Mouse (Mus musculus): ENCODE data around the gene Zbed3.

Zbed3 gene

DNA sequence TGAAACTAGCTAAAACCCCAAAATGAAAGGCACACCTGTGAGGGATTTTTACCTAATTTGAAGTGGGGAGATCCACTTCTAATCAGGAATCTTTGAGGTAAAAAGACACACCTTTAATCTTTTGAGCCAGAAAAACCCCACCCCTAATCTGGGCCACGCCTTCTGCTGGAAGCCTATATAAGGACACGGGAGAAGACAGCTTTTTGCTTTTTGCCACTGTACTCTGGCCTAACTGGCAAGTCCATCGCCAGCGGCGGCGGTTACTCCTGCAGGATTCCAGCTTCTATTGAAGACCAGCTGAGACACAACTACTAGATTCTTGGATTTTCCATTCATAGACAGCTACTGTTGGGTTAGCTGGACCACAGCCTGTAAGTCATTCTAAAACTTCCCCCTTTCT is at the start of gene Zbed3:
Zbed3 (plus strand) TSS at position 213 of the 400 bp plus-strand sequence.
- no peak for DNase-seq (ENCODE audit: low spot score)

DNA sequence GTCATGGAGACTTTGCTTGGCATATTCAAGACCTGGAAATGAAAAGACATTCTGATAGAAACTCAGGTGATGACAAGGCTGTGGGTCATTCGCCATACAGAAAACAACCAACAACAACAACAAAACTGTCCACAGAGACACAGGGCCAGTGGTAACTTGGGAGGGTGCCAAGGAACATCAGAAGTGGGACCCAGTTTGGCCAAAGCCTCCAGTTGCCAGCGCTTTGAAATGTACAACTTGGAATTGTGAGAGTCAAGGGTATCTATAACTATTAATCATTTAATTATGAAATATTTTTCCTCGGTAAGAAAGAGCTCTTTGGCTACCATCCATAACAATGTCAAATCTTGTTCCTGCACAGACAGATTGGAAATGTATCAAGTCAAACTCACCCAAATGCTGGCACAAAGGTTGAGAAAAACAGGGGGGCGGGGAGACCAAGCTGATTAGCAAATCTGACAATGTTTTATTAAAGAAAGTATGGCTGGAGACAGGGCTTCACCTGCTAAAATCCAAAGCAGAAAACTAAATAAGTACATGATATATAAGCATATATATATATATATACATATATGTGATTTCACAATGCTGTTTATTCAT is 44.9 kb upstream of the Zbed3 start:
- DNase-seq (ENCODE audit: low spot score) = no peak

DNA sequence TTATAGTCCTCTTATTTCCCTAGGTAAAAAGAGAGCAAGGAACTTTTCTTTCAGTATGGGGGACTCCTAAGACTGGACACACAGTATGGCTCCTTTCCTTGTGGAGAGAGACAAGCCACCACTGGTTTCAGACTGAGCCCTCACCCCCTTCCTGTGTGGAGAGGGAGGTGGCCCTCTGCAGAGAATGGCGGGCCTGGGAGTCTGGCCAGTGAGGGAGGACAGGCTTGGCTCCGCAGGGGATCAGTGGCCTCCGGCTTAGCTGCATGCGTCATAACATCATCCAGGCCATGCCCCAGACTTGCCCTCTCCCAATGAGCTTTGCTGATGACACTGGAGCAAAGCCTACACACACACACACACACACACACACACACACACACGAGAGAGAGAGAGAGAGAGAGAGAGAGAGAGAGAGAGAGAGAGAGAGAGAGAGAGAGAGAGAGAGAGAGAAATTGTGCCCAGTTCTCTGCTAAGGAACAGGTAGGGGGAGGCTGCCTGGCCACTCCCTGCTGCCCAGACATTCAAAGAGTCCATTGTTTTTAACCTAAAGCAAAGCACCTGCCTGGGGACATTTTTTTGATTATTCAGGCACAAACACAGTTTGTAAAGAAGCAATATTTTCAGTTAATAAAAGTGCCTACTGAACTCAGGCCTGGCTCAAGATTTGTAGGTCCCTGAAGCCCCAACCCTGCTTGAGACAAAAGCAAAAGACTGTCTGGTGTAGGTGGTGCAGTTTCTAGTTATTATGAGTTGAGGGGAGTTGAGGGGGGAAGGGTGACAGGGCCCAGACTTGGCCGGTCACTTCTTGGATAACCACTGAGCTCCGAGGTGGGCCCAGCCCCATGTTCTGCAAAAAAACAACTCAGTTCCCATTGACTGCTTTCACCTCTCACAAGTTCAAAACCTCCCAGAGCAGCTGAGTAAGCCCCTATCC is 41.4 kb upstream of the Zbed3 start:
- DNase-seq (ENCODE audit: low spot score) = no peak

DNA sequence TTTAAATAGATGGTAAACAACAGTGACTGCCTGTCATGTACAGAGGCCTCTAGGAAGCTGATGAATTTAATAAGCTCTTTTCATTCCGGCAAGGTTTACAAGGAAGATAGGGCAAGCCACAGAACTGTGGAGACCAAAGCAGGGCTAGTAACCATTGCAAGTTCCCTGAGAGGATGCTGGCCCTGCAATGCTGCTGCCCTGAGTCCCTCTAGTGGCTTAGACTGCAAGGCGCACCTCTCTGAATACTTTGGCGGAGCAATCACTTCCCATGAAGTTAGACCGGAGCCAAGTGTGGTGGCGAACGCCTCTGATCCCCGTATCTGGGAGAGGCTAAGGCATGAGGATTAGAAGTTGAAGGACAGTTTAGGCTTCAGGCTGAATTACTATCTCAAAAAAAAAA is 36.4 kb upstream of the Zbed3 start:
- peak; percentile 51 for DNase-seq (ENCODE audit: low spot score)

DNA sequence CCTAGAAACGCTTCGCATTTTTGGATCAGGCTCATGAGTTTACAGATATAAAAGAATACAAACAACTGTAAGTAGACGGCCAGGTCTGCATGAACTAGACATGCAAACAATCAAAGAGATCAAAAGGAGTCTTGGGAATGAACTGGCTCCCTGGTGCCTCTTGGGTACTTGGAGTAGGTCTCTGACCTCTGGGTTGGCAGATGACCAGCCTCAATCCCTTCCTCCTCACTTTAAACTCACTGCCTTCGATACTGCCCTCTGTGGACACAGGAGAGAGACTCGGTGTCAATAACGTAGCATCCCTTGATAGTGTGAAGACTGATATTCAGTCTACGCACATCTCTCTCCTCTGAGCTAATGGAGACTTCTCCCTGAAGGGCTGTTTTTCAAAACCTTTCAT is 35.4 kb upstream of the Zbed3 start:
- DNase-seq (ENCODE audit: low spot score) = no peak

DNA sequence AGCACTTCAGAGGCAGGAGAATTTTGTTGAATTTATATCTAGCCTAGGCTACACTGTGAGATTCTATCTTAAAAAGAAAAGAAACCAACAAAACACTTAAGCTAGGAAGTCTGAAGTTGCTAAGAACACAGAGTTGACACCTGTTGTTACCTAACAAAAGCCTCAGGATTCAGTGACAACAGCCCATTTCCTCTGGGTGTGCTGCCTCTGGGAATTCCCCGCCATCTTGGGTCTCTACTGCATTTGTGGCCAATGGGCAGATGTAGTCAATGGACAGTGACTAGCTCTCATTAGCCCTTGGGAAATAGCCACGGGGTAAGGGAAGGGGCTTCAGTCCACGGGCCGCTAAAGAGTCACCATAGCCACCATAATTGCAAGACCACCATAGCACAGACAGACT is 31.4 kb upstream of the Zbed3 start:
- no peak for DNase-seq (ENCODE audit: low spot score)

DNA sequence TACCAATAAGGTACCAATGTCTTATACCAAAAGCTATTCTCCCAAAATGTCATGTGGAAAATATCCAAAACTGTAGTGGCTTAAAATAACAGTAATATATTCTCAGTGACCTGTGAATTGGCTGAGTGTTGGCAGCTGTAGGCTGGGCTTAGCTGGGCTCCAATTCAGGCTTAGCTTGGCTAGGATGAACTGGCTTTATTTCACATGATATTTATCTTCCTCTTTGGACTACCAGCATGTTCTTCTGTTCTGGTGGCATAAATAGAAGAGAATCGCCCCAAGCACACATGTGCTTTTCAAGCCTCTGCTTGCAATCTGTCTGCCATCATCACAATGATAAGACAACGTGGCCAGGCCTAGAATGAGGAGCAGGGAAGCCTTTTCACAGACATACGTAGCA is 23.5 kb upstream of the Zbed3 start:
- DNase-seq (ENCODE audit: low spot score) = no peak

DNA sequence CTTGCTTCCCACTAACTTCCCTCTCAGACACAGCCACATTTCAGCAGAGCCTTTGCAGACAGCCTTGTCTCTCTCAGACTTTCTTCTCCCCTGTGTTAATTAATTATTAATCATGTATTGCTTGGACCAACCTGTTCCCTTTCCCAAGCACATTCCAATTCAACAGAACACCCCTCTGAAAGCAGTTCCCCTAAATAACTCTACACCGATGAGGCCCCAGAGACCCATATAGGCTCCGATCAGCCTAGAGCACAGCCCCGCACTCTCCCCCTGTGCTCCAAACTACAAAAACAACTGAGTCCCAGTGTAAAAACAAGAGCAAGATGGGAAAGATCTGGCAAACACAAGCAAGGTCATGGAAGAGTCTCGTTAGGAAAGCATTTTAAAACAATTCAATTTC is 16.8 kb upstream of the Zbed3 start:
- DNase-seq (ENCODE audit: low spot score) = no peak

DNA sequence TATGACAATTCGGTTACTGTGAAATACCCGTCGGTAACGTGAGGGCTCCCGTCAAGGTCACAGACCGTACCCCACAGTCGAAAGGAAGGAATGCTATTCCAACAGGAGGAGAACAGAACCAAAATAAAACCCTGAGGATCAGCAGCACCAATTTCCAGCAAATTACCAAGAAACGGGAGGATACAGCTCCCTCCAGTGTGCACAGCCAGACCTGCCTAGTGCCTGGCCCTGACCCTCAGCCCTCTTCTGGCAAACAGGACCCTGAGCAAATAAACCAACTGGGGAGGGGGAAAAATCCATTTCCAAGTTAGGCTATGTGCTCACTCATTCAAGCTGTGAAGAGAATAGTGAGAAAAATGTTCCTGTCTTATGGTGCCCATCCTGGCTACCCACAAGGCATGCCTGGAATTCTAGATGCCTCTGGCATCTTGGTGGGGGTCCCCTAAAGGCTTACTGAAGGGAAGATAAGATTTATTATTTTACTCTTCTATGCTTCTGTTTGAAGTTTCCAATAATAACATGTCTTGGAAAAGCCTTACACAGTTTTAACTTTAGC is 16.2 kb upstream of the Zbed3 start:
- no peak for DNase-seq (ENCODE audit: low spot score)

DNA sequence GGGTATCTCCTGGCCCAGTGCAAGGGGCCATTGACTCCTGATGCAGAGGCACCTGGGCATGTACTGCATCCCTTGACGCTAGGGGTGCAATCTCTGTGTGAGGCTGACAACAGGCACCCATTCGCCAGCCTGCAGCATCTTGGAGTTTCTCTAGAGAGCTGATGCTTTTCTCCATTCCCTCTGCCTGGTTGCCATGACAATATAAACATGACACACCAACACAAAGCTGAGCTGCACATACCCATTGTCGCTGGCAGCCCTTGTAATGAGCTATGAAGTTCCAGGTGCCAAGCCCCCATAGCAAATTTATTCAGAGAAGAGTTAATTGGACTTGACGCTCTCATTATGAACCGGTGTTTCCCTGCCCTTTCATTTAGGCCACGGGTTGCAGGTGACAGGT is 11.4 kb upstream of the Zbed3 start:
- no peak for DNase-seq (ENCODE audit: low spot score)

DNA sequence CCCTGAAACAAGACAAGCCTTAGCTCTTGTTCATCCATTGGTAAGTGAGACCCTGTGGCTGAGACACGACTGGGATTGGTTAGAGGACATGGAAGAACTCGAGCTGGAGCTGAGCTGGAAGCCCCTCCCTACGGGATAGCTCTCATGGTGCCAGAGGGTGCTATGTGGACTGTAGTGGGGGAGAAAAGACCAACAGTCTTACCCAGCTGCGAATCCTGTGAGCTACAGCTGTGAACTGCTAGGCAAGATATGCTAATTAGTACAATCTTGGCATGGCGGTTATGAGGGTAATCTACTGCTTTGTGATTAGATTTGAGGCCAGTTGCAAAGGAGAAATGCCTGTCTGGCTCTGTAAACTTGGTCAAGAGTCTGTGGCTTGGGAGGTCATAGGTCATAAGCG is 4.3 kb upstream of the Zbed3 start:
- no peak for DNase-seq (ENCODE audit: low spot score)

DNA sequence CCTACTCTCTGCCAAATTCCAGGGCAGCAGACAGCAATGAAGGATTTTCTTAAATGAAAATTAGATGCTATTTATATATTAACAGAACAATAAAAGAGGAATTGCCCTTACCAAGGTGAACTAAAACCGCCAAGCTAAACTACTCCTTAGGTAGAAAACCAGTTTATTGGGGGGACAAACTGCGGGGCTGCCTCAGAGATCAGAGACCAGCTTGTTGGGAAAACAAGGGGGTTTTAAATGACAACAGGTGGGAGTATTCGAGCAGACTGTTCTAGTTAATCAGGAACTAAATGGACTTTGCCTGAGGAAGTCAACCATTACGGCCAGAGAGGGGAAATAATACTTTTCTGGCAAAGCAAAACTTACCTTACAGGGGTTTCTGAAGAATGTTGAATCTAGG is 3.0 kb upstream of the Zbed3 start:
- DNase-seq (ENCODE audit: low spot score) = no peak

DNA sequence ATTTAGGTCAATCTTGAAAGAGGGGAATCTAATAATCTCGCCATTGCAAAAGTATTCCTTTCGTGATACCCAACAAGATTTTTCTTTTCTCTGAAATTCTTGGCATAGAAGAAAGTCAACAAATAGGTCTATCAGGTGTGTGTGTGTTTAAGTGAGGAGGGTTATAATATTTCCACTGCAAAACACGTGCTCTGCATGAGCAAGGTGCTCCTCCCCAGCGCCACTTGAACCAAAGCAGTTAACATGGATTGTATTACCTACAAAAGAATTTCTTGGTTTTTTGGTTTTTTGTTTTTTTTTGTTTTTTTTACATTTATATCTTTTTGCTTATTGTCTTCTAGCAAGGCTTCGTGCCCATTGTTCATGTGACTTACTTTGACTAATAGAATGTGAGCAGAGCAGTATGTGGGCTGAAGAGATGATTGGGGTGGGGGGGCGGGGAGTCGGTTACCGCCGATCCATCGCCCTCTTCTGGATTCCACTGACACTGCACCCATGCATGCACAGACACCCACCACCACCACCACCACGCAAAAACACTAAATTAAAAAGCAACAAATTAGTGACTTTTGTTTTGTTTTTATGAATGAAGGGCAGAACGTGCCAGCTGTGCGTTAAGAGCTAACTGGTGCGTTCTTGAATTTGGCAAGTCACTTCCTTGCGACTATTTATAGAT is 676 bp downstream of the Zbed3 start:
- DNase-seq (ENCODE audit: low spot score) = no peak

DNA sequence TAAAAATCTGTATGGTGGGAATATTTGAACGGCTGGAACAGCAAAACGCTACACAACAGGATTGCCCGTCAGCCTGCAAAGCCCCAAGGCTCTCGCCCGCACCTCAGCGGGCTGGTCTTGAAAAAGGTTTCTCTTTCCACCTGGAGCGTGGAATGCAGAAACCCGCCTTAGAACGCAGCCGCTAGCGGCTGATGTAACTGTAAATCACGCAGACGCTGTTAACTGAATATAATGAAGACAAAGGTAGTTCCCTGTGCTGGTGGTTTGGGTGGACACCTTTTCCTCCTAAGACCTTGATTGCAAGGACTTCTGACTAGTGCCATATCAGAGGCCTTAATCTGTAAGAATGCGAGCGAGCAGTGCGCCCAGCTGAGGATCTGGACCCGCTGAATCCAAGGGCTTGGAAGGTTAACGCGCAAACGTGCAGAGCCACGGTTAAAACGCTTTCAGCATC is 1.2 kb downstream of the Zbed3 start:
- no peak for DNase-seq (ENCODE audit: low spot score)

DNA sequence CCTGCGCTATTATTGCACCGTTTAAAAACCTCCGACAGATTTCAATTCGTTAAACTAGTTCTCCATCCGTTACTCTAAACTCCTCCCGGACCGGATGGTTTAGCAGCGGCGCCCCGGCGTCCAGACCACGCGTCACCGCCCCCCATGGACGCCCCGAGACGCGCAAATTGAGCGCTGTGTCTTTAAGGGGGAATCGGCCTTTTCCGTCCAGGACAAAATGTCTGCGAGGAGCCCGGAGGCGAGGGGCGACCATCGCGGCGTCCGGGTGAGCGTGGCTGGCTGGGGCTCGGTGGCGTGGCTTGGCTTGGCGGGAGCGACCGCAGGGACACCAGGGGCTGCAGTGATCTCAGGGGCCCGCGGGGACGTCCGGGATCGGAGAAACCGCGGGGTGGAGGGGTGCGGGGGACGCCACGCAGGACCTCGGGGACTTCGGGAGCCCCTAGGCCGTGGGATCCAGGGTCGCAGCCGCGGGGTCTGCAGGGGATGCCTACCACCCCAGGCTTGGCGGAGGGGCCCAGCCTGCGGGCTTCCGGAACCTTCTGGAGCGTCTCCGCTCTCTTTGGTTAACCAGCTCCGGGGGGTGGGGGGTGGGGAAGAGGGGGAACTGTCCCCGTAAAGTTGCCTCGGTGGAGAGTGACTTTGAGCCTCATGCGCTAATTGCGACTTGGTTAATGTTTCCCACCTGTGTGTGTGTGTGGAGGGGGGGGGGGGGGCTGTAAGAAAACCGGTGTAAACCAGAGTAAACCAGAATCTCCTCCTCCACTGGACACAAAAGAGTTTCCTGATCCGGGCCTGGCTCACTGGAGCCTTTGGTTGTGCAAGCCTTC is 1.9 kb downstream of the Zbed3 start:
- DNase-seq (ENCODE audit: low spot score) = no peak

DNA sequence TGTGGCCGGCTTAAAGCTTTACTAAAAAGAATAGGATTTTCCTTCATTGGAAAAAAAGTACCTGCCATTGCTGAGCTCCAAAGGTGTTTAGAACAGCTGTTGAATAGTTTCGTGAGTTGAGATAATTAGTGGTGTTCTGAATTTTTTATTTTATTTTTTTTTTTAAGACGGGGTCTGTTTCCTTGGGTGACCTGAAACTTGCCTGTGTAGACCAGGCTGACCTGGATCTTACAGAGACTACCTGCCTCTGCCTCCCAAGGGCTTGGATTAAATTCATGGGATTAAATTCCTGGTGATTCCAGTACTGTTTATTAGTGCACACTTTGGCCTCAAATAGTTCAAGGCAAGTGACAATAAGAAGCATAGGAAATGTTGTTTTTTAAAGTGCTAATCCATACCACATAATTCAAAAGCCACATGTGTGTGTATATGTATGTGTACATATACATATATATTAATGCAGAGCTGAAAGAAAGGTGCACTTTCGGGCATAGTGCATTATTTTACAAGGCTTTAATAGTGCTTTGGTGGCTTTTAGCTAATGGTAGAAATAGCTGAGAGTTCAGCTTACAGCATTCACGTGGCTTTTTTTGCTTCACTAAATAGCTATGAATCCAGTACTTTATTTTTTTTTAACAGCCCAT is 2.6 kb downstream of the Zbed3 start:
- DNase-seq (ENCODE audit: low spot score) = no peak

DNA sequence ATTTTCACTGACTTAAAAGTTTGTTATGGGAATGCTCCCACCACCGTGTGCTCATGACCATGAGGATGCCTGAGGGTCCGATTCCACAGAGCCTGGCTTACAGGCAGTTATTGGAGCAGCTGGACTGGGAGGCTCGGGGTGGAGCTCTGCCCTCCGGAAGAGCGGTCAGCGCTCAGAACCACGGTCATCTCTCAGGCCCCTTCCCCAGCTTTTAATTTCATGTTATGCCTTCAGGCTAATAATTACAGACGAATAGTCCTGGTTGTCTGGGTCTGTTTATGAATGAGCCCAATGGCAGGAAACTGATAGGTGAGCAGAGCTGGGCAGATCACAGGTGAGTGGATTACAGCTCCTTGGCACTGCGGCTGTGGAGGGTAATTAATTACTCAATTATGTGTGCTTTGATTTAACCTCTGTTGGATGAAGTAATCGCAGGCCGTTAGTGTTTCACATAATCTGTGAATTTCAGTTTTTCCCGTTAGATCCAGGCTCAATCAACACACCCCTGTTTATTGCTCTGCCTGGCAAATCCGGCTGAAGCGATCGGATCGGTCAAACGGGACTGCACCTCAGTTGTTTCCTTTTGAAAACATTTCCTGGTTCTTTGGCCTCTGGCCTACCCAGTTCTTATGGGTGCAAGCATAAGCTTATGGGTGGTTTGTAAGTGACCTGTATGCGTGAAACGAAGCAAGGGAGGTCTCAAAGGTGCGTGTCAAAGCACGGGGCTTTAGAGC is 3.4 kb downstream of the Zbed3 start:
- no peak for DNase-seq (ENCODE audit: low spot score)

DNA sequence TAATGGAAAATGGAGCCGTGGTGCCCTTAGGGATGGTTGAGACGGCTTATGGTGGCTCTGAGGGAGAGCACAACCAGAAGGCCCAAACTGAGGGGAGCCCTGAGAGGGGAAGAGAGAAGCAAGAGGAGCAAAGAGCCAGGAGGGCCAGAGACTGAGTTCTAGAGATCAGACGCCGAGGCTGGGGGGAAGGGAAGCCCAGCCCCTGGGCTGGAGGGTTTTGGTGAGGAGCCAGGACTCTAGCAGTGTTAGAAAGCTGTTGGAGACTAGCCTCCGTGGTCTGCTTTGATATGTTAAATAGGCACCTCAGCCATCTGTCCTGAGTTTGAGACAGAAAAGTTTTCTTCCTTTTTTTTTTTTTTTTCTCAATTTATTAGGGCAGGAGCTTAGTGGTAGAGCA is 3.9 kb downstream of the Zbed3 start:
- DNase-seq (ENCODE audit: low spot score) = no peak

DNA sequence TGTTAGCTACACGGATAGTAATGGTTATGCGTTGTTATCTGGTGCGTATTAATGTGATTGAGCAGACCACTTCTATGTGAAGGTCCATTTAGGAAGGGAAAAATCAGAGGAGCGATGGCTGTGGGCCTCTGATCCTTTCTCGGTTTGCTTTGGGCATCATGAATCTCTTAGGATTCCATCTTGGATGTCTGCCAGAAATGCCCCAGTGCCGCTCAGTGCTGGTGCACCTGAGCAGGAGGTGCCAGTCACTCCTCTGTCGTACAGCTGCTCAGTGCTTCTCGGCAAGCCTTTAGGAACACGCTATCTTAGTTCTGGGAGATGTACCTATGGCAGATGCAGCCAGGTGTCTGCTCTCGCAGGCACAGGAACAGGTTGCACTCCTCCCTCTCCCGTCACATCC is 5.4 kb downstream of the Zbed3 start:
- DNase-seq (ENCODE audit: low spot score) = no peak

DNA sequence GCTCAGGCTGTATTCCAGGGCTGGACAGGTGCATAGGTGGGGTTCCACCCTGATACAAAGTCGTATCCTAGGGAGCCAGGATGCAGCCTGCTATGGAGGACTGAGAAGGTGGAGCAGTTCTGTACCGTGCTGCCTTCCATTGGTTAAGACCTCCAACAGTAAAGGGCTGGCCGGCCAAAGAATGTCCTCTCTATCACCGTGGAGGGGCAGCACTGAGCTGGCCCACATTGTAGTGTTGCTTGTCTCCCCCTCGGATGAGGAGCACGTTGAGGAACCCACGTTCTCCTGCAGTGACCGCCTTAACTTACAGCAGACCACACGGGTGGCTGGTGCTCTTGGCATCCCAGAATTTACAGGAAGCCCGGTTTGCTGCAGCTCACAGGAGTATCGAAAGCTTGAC is 7.1 kb downstream of the Zbed3 start:
- no peak for DNase-seq (ENCODE audit: low spot score)
